Mouse (Mus musculus) lung, postnatal 0 days (tissue): ENCODE results near the gene Bpifb1.

ENCODE experiments used
- CTCF ChIP-seq: IDR thresholded peaks from 2 replicates; pipeline ENCODE4 v1.5.1; 2016; ENCODE audit warnings: antibody characterized with exemption, mild to moderate bottlenecking
- EP300 ChIP-seq: IDR thresholded peaks from 2 replicates; pipeline ENCODE4 v1.6.1; 2016; ENCODE audit warnings: antibody characterized with exemption, mild to moderate bottlenecking, control low read depth

GRCm38 (mm10) chr2:154227830-154228229 lies 37.2 kb downstream of the Bpifb1 start:
- TF ChIP-seq CTCF (no peak), EP300 (no peak)
